Mouse (Mus musculus) liver, embryonic 14.5 days (tissue): ENCODE data around the gene Olfr172. TPM values are rescaled to one million over a fixed set of nuclear protein-coding genes. Genes with fewer than 3 reads are reported as not detected.

ENCODE experiments used
- ATAC-seq: fragments of 200-750 bp; cut with Nextera tagmentation; 2 replicates; pipeline ENCODE4 v1.8.0; 2017; ENCODE audit warnings: moderate number of reproducible peaks, mild to moderate bottlenecking, moderate library complexity; ENCODE audit not compliant: insufficient read depth
- DNase-seq, 3 experiments: peaks; one replicate each; pipeline ENCODE4 v3.0.0-alpha.2; 2012 to 2013; ENCODE audit warnings: low read depth in 3 of 3, low spot score in 3 of 3
- H3K27ac ChIP-seq: fragments of 300-500 bp; sonication (generic); 2 replicates; pipeline ENCODE4 v1.5.1; 2014; ENCODE audit warnings: moderate library complexity, mild to moderate bottlenecking, control low read depth, inconsistent platforms
- H3K27me3 ChIP-seq: fragments of 300-500 bp; sonication (generic); 2 replicates; pipeline ENCODE4 v1.6.1; 2014; ENCODE audit warnings: mild to moderate bottlenecking, low read length, moderate library complexity; ENCODE audit not compliant: control insufficient read depth, insufficient read depth
- H3K36me3 ChIP-seq: fragments of 300-500 bp; sonication (generic); replicated peaks from 2 replicates; pipeline ENCODE4 v1.6.1; 2014; ENCODE audit warnings: low read depth; ENCODE audit not compliant: control insufficient read depth, insufficient read depth
- H3K4me1 ChIP-seq, 2 experiments: fragments of 200-500 bp in 1 of 2; fragments of 300-500 bp in 1 of 2; sonication (generic) in 1 of 2; replicated peaks; 2 replicates each; pipeline ENCODE4 v1.6.1; 2012 to 2014; ENCODE audit warnings: antibody characterized with exemption in 1 of 2, inconsistent platforms in 1 of 2, low read length in 1 of 2; ENCODE audit not compliant: control insufficient read depth in 2 of 2, insufficient read depth in 2 of 2
- H3K4me2 ChIP-seq: fragments of 300-500 bp; sonication (generic); 2 replicates; pipeline ENCODE4 v1.6.1; 2014; ENCODE audit warnings: low read depth, mild to moderate bottlenecking, control low read depth, moderate library complexity
- H3K4me3 ChIP-seq, 2 experiments: fragments of 200-500 bp in 1 of 2; fragments of 300-500 bp in 1 of 2; sonication (generic) in 1 of 2; 2 replicates each; pipeline ENCODE4 v1.5.1; 2012 to 2014; ENCODE audit warnings: low read depth in 2 of 2, low read length in 2 of 2, mild to moderate bottlenecking in 2 of 2, control low read depth in 1 of 2, inconsistent platforms in 1 of 2, moderate library complexity in 1 of 2; ENCODE audit not compliant: insufficient read depth in 1 of 2
- H3K9ac ChIP-seq: fragments of 300-500 bp; sonication (generic); replicated peaks from 2 replicates; pipeline ENCODE4 v1.6.1; 2014; ENCODE audit warnings: mild to moderate bottlenecking, control low read depth, moderate library complexity
- H3K9me3 ChIP-seq: fragments of 300-500 bp; sonication (generic); 2 replicates; pipeline ENCODE4 v1.6.1; 2016; ENCODE audit warnings: low read length, mixed read lengths; ENCODE audit not compliant: control insufficient read depth
- CTCF ChIP-seq: IDR thresholded peaks from 2 replicates; pipeline ENCODE4 v1.5.1; 2016; ENCODE audit warnings: antibody characterized with exemption, low read depth, control low read depth
- EP300 ChIP-seq: IDR thresholded peaks from 2 replicates; pipeline ENCODE4 v1.6.1; 2016; ENCODE audit warnings: antibody characterized with exemption, low read depth
- WGBS: fragments of 180-500 bp; shearing (Covaris S2); extraction: QIAGEN DNeasy Blood & Tissue Kit; methylation state at CpG from one replicate; pipeline ENCODE4 v1.1.7; 2014; ENCODE audit not compliant: insufficient replicate concordance; 5-methylcytosine and 5-hydroxymethylcytosine counted together
- polyA plus RNA-seq, 2 experiments: library from polyadenylated mRNA; depleted of rRNA in 1 of 2; stranded (reverse) in 1 of 2; unstranded in 1 of 2; fragments of >200 nt; fragmentation: Nextera tagmentation in 1 of 2; extraction: Ambion mirVana in 1 of 2; gene quantifications; 2 replicates each; pipeline versions ENCODE4 v1.2.1 to v1.2.3; 2012 to 2014

Gene Olfr172
- polyA plus RNA-seq, 2 experiments = not detected

DNA sequence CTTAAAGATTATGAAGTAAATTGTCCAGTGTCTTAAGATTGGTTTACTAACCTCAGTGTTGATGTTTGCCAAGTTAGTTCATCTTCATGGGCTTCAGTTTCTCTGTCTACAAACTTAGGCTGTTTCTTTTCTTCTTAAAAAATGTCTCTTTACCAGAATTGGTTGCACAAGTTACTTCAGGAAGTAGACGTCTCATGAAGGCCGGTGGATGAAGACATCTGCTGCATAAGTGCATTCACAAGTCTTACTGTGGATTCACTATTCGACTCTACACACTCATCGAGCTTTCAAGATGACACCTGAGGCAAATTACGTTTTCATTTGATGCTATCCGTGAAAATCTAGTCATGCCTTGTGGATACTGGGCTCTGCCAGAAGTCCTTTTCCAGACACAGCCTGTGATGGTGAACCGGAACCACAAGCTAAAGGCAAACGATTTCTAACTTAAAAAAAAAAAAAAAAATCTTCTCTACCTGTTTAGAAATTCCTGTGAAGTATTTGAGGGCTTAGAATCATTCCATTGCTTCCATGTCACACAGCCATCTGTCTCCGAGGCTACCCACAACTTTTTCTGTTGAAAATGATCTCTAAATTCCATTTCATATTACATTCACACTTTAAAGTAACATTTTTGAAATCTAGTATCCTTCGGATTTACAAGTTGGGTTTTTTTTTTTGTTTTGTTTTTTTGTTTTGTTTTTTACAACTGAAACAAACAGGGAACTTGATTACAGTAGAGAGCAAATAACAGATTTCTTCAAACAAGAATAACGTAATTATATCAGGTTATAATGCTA lies 36.1 kb downstream of the Olfr172 start:
- Histone ChIP-seq H3K36me3 (peaks cover 11% of the 10 kb centered on the region), H3K27me3 (no peaks in the 10 kb centered on the region), H3K4me3 (peak overlapping the region in 1 of 2 experiments; percentile 88; a peak in 2 of 4 replicates), H3K9me3 (no peaks in the 10 kb centered on the region), H3K4me2 (peak overlapping the region; percentile 83), H3K27ac (no peak overlapping the region), H3K9ac (no peak overlapping the region), H3K4me1 (peaks cover 3 to 5% of the 10 kb centered on the region in 2 experiments; a peak in 3 of 4 replicates)
- ATAC-seq (no peak), DNase-seq (no peak)
- WGBS = 58% methylated on average over 11 of the region's 11 CpGs
- TF ChIP-seq CTCF = no peak
- no peak for TF ChIP-seq EP300

DNA sequence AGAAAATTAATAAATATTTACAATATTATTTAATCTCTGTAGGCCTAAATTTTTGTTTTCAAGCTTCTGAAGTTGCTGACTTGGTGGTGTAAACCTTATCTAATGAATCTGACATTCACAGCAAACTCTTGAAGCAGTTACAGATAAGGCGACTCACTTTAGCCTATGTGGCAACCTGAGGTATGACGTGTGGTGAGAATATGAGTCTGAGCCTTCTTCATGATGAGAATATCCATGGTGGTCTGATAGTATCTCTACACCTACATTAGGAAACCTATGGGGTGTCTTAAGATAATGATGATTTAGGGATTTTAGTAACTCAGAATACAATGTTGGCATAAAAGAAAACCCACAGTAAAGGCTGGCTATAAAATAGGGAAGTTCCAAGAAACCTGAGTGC lies 40.7 kb downstream of the Olfr172 start:
- Histone ChIP-seq H3K4me1 (0 out of 4 replicates have a peak, but pooled peaks cover 0 to 2% of the 10 kb centered on the region in 2 experiments), H3K9ac (no peak overlapping the region), H3K4me3 (no peak overlapping the region), H3K27me3 (no peaks in the 10 kb centered on the region), H3K36me3 (no peaks in the 10 kb centered on the region), H3K9me3 (no peaks in the 10 kb centered on the region), H3K4me2 (no peak overlapping the region), H3K27ac (no peak overlapping the region)
- no peak for TF ChIP-seq CTCF
- TF ChIP-seq EP300 = no peak
- WGBS = 39% methylated on average over 2 of the region's 2 CpGs
- DNase-seq (no peak), ATAC-seq (no peak)

DNA sequence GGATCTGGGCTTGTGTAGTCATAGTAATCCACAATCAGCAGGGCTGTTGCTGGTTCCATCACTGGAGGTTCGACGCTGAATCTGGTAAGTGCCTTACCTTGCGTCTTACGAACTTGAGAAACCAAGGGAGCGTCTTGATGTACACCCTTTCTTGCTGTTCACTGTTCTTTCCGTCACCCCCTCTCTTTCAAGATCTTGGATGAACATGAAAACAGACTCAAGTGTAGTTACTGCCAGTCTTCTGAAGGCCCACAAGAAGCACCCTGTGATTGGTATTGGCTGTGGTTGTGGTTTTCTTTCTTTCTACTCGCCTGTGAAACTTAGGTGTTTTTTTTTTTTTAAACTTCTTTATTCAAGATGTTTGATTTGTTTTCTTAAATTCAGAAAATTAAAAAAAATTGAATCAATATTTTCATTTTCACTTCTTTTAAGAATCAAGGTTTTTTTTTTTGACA lies 44.3 kb downstream of the Olfr172 start, which contains the start of gene Gpr15:
Gene Gpr15, minus strand, starts transcription at position 405 of the 455 bp plus-strand sequence.
- no peaks in the 10 kb centered on the region for H3K9me3 ChIP-seq
- H3K4me1 ChIP-seq = no peaks in the 10 kb centered on the region
- DNase-seq (no peak), ATAC-seq (no peak)
- H3K36me3 ChIP-seq = no peaks in the 10 kb centered on the region
- H3K4me3 ChIP-seq = no peak within 1 kb of the TSS
- 76% methylated on average over 7 of the region's 7 CpGs for WGBS
- H3K4me2 ChIP-seq = no peak within 1 kb of the TSS
- no peak within 1 kb of the TSS for H3K27ac ChIP-seq
- H3K27me3 ChIP-seq = no peaks in the 10 kb centered on the region
- H3K9ac ChIP-seq = no peak within 1 kb of the TSS
- no peak for TF ChIP-seq EP300
- TF ChIP-seq CTCF = no peak

DNA sequence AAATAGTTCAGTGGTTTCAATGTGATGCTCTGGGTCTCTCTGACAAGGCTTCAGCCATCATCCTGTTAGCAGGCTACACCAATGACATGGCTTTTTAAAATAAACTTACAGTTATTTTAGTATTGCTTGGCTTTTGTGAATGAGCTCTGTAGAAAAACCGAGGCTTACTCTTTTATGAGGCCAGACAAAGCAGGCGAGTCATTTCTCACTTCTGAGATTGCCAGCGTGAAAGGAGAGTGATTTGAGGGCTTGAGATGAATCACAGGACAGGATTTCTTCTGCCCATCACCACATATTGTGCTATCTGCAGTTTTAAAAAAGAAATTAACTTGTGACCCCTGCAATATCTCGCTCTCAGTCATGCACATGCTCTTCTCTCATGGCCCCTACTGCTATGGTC lies 48.0 kb downstream of the Olfr172 start:
- H3K4me1 ChIP-seq = no peaks in the 10 kb centered on the region
- H3K9me3 ChIP-seq = no peaks in the 10 kb centered on the region
- no peak overlapping the region for H3K27ac ChIP-seq
- H3K36me3 ChIP-seq = no peaks in the 10 kb centered on the region
- ATAC-seq = no peak
- WGBS = 57% methylated on average over 4 of the region's 4 CpGs
- no peaks in the 10 kb centered on the region for H3K27me3 ChIP-seq
- TF ChIP-seq CTCF (no peak), EP300 (no peak)
- no peak overlapping the region for H3K9ac ChIP-seq
- H3K4me2 ChIP-seq = no peak overlapping the region
- H3K4me3 ChIP-seq = no peak overlapping the region
- DNase-seq = no peak

DNA sequence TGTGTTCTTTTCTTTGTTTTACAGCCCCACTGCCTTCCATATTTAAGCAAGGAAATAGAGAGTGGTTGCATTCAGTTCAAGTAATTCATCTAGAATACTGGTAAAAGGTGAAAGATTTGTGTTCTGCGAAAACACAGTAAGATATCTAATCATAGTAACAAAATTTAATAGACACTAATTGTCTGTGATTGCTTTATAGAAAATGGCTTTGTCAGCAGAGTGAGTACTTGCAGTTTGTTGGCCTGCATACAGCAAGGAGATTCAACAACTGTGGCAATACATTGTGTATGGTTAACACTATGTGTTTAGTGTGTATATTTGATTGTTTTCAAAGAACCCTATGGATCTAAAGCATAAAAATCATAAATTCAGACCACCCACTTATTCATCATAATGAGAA lies 49.8 kb downstream of the Olfr172 start:
- TF ChIP-seq EP300 (no peak), CTCF (no peak)
- no peaks in the 10 kb centered on the region for H3K27me3 ChIP-seq
- no peaks in the 10 kb centered on the region for H3K9me3 ChIP-seq
- H3K9ac ChIP-seq = no peak overlapping the region
- H3K36me3 ChIP-seq = no peaks in the 10 kb centered on the region
- ATAC-seq (no peak), DNase-seq (no peak)
- H3K4me2 ChIP-seq = no peak overlapping the region
- no peaks in the 10 kb centered on the region for H3K4me1 ChIP-seq
- WGBS = 64% methylated on average over 1 of the region's 1 CpGs
- H3K4me3 ChIP-seq = no peak overlapping the region
- no peak overlapping the region for H3K27ac ChIP-seq
